Mouse (Mus musculus) lung, postnatal 25 days (tissue): ENCODE measurements at regions not wholly inside any gene's neighbourhood (a gene's known extent, or its start where the extent isn't known, plus 50 kb on each side); places are given as distances from the start of the nearest gene placed in this dataset.

Experiments used
- DNase-seq: peaks from one replicate; pipeline ENCODE4 v3.0.0; 2022; ENCODE audit warnings: low spot score

GRCm38 (mm10) chr2:179000448-179001081 is 441.7 kb upstream of the Cdh4 start:
- no peak for DNase-seq

- no peak for DNase-seq
Observed at GRCm38 (mm10) chr2:179007766-179008165, 434.5 kb upstream of the Cdh4 start.

GRCm38 (mm10) chr2:179013891-179014593 is 428.2 kb upstream of the Cdh4 start:
- DNase-seq, result no peak

- DNase-seq, result peak; percentile 68
Observed at GRCm38 (mm10) chr2:179022675-179023194, 419.5 kb upstream of the Cdh4 start.

- no peak for DNase-seq
Observed at GRCm38 (mm10) chr2:179024225-179024624, 418.0 kb upstream of the Cdh4 start.

- DNase-seq, result no peak
Observed at GRCm38 (mm10) chr2:179033171-179033570, 409.1 kb upstream of the Cdh4 start.

GRCm38 (mm10) chr2:179035446-179035845 is 406.8 kb upstream of the Cdh4 start:
- DNase-seq, result no peak

- no peak for DNase-seq
Observed at GRCm38 (mm10) chr2:179039697-179040096, 402.5 kb upstream of the Cdh4 start.

GRCm38 (mm10) chr2:179043671-179044070 is 398.6 kb upstream of the Cdh4 start:
- no peak for DNase-seq

- DNase-seq, result no peak
Observed at GRCm38 (mm10) chr2:179045361-179045760, 396.9 kb upstream of the Cdh4 start.

- DNase-seq, result no peak
Observed at GRCm38 (mm10) chr2:179054441-179054840, 387.8 kb upstream of the Cdh4 start.

GRCm38 (mm10) chr2:179064616-179065015 is 377.6 kb upstream of the Cdh4 start:
- DNase-seq, result no peak

GRCm38 (mm10) chr2:179069520-179069919 is 372.7 kb upstream of the Cdh4 start:
- DNase-seq, result no peak

GRCm38 (mm10) chr2:179070346-179070745 is 371.9 kb upstream of the Cdh4 start:
- DNase-seq, result peak; percentile 7

GRCm38 (mm10) chr2:179080462-179081274 is 361.6 kb upstream of the Cdh4 start:
- DNase-seq, result no peak

- DNase-seq, result no peak
Observed at GRCm38 (mm10) chr2:179086915-179087314, 355.3 kb upstream of the Cdh4 start.

GRCm38 (mm10) chr2:179091480-179091879 is 350.8 kb upstream of the Cdh4 start:
- no peak for DNase-seq

- DNase-seq, result no peak
Observed at GRCm38 (mm10) chr2:179093996-179094395, 348.2 kb upstream of the Cdh4 start.

GRCm38 (mm10) chr2:179095981-179096380 is 346.2 kb upstream of the Cdh4 start:
- DNase-seq, result no peak

- no peak for DNase-seq
Observed at GRCm38 (mm10) chr2:179096861-179097260, 345.4 kb upstream of the Cdh4 start.

- no peak for DNase-seq
Observed at GRCm38 (mm10) chr2:179099783-179100182, 342.4 kb upstream of the Cdh4 start.

- DNase-seq, result no peak
Observed at GRCm38 (mm10) chr2:179103114-179103513, 339.1 kb upstream of the Cdh4 start.

- DNase-seq, result no peak
Observed at GRCm38 (mm10) chr2:179112951-179113350, 329.3 kb upstream of the Cdh4 start.
